Mouse (Mus musculus) gastrocnemius, postnatal 14 days (tissue): ENCODE measurements around the gene Gm20481. TPM values are rescaled to one million over a fixed set of nuclear protein-coding genes. Genes with fewer than 3 reads are reported as not detected.

ENCODE experiments used
- DNase-seq: peaks from one replicate; pipeline ENCODE4 v3.0.0; 2021; ENCODE audit warnings: mixed read lengths
- intact Hi-C: fragments of 180-260 bp; cut with DNase I; formaldehyde crosslinking; loops from one replicate; pipeline ENCODE4 v1.15.1; 2025; ENCODE audit warnings: low total_unique reads
- total RNA-seq, 2 experiments: library from RNA; stranded (reverse); gene quantifications; 2 replicates each; pipeline ENCODE4 v1.2.3; 2021

Gene Gm20481
- total RNA-seq, 2 experiments from 2014 or later, result not detected

- intact Hi-C loops, result loop anchor here (5.0 kb wide), 1 partner anchor 84 kb away; no protein-coding TSS in a partner anchor
- no peak for DNase-seq
Measured at GRCm38 (mm10) chr17:35018171-35018570, 48.5 kb downstream of the Gm20481 start.

- DNase-seq, result no peak
- intact Hi-C loops, result loop anchor here (2.0 to 5.0 kb wide), 2 partner anchors 39 to 82 kb away; partner anchors contain the start of gene Ddah2
Measured at GRCm38 (mm10) chr17:35019894-35020293, 50.2 kb downstream of the Gm20481 start.

GRCm38 (mm10) chr17:35020551-35020950, 50.8 kb downstream of the Gm20481 start:
- DNase-seq, result no peak
- intact Hi-C loops, result loop anchor here (2.0 kb wide), 1 partner anchor 38 kb away; the partner anchor contains the start of gene Ddah2

- intact Hi-C loops, result loop anchor here (2.0 kb wide), 1 partner anchor 38 kb away; the partner anchor contains the start of gene Ddah2
- DNase-seq, result peak; percentile 89
Measured at GRCm38 (mm10) chr17:35021163-35021808, 51.6 kb downstream of the Gm20481 start.

Other genes starting within 250 kb of the Gm20481 start
- gene C4b, start 226.0 kb upstream of the Gm20481 start, total RNA-seq, result 1 to 10 TPM in 1 of 2 experiments, under 1 TPM in 1; 0.93 to 1.8 TPM
- under 1 TPM in 1 of 2 experiments, not detected in 1; 0.21 TPM for gene Cyp21a1, start 165.4 kb upstream of the Gm20481 start, total RNA-seq
- 1 to 10 TPM; 6.8 to 7.2 TPM for gene Stk19, start 133.0 kb upstream of the Gm20481 start, total RNA-seq
- 10 to 100 TPM in 1 of 2 experiments, 1 to 10 TPM in 1; 9.3 to 13.0 TPM for gene Dxo, start 132.9 kb upstream of the Gm20481 start, total RNA-seq
- 10 to 100 TPM; 17.4 to 17.8 TPM for gene Skiv2l, start 119.7 kb upstream of the Gm20481 start, total RNA-seq
- gene Nelfe, start 119.5 kb upstream of the Gm20481 start, total RNA-seq, result 10 to 100 TPM in 1 of 2 experiments, 1 to 10 TPM in 1; 9.7 to 13.4 TPM
- 1 to 10 TPM in 1 of 2 experiments, under 1 TPM in 1; 0.75 to 1.9 TPM for gene Cfb, start 107.4 kb upstream of the Gm20481 start, total RNA-seq
- gene Zbtb12, start 90.4 kb upstream of the Gm20481 start, total RNA-seq, result 1 to 10 TPM; 3.4 to 5.1 TPM
- gene Gm20547, start 87.9 kb upstream of the Gm20481 start, total RNA-seq, result not detected
- gene C2, start 71.6 kb upstream of the Gm20481 start, total RNA-seq, result 1 to 10 TPM; 1.8 to 3.1 TPM
- gene Ehmt2, start 71.4 kb upstream of the Gm20481 start, total RNA-seq, result 10 to 100 TPM; 29.4 to 32.2 TPM
- gene Slc44a4, start 55.4 kb upstream of the Gm20481 start, total RNA-seq, result under 1 TPM in 1 of 2 experiments, not detected in 1; 0.09 TPM
- 1 to 10 TPM; 8.0 to 8.3 TPM for gene Neu1, start 38.7 kb upstream of the Gm20481 start, total RNA-seq
- 1 to 10 TPM; 2.6 to 5.9 TPM for gene Hspa1b, start 10.7 kb upstream of the Gm20481 start, total RNA-seq
- gene Hspa1a, start 2.2 kb downstream of the Gm20481 start, total RNA-seq, result 1 to 10 TPM; 3.8 to 6.8 TPM
- gene Hspa1l, start 2.8 kb downstream of the Gm20481 start, total RNA-seq, result 10 to 100 TPM; 11.6 to 14.8 TPM
- 10 to 100 TPM; 19.5 to 20.1 TPM for gene Lsm2, start 11.9 kb downstream of the Gm20481 start, total RNA-seq
- gene Vars, start 31.1 kb downstream of the Gm20481 start, total RNA-seq, result 10 to 100 TPM; 26.8 to 29.2 TPM
- 1 to 10 TPM; 3.7 to 3.9 TPM for gene Vwa7, start 46.7 kb downstream of the Gm20481 start, total RNA-seq
- 1 to 10 TPM in 1 of 2 experiments, under 1 TPM in 1; 0.38 to 1.5 TPM for gene Sapcd1, start 58.1 kb downstream of the Gm20481 start, total RNA-seq
- under 1 TPM; 0.84 to 0.94 TPM for gene Msh5, start 76.8 kb downstream of the Gm20481 start, total RNA-seq
- gene Clic1, start 80.1 kb downstream of the Gm20481 start, total RNA-seq, result 10 to 100 TPM; 28.3 to 32.5 TPM
- gene Ddah2, start 89.1 kb downstream of the Gm20481 start, total RNA-seq, result 10 to 100 TPM; 23.4 to 32.2 TPM
- gene Ly6g6c, start 95.5 kb downstream of the Gm20481 start, total RNA-seq, result not detected
- gene Mpig6b, start 96.3 kb downstream of the Gm20481 start, total RNA-seq, result not detected
- gene Ly6g6e, start 107.0 kb downstream of the Gm20481 start, total RNA-seq, result not detected
- gene Ly6g6d, start 108.2 kb downstream of the Gm20481 start, total RNA-seq, result under 1 TPM; 0.64 TPM
- gene Ly6g6f, start 115.7 kb downstream of the Gm20481 start, total RNA-seq, result not detected
- gene Abhd16a, start 119.4 kb downstream of the Gm20481 start, total RNA-seq, result 10 to 100 TPM; 52.8 to 58.5 TPM
- gene Ly6g5c, start 138.4 kb downstream of the Gm20481 start, total RNA-seq, result not detected
- gene Ly6g5b, start 145.5 kb downstream of the Gm20481 start, total RNA-seq, result under 1 TPM; 0.27 to 0.37 TPM
- gene Gpank1, start 151.5 kb downstream of the Gm20481 start, total RNA-seq, result 1 to 10 TPM; 7.0 to 7.9 TPM
- 100 to 1,000 TPM; 156 to 166 TPM for gene Csnk2b, start 152.1 kb downstream of the Gm20481 start, total RNA-seq
- gene D17H6S53E, start 156.5 kb downstream of the Gm20481 start, total RNA-seq, result 10 to 100 TPM; 14.4 to 16.1 TPM
- not detected for gene Apom, start 162.1 kb downstream of the Gm20481 start, total RNA-seq
- gene Bag6, start 165.3 kb downstream of the Gm20481 start, total RNA-seq, result 100 to 1,000 TPM; 193 to 200 TPM
- gene Prrc2a, start 195.0 kb downstream of the Gm20481 start, total RNA-seq, result 100 to 1,000 TPM; 102 to 118 TPM
- under 1 TPM; 0.71 to 0.90 TPM for gene Aif1, start 206.2 kb downstream of the Gm20481 start, total RNA-seq
- gene Lst1, start 218.5 kb downstream of the Gm20481 start, total RNA-seq, result 1 to 10 TPM; 1.5 to 2.8 TPM
- gene Ltb, start 224.5 kb downstream of the Gm20481 start, total RNA-seq, result under 1 TPM in 1 of 2 experiments, not detected in 1; 0.31 TPM
- gene Tnf, start 232.1 kb downstream of the Gm20481 start, total RNA-seq, result under 1 TPM; 0.24 to 0.68 TPM
- under 1 TPM; 0.42 to 0.78 TPM for gene Lta, start 235.4 kb downstream of the Gm20481 start, total RNA-seq